Mouse (Mus musculus): ENCODE data around the gene Mroh2a.

DNA sequence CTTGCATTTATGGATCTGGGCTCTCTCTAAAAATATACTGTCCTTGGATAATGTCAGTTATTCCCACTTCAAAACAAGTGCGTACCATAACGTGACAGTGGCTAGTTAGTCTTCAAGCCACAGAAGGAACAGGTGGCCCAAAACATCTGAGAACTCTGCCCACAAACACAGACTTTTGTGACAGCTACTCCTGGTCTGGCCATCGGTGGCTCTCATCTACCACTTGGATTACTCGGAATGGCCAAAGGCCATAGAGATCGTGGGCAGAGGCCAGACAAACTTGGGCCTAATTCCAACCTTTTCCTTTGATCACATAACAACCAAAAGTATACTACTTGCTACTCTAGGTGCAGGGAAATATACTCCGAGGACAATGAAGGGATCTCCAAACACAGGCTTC is 41.3 kb downstream of the Mroh2a start:
- TF ChIP-seq POLR2A (IDR thresholded peaks at IDR 0.05; ENCODE audit: low read depth, low read length) (no peak), CTCF (IDR thresholded peaks at IDR 0.05; ENCODE audit: extremely low read depth, insufficient read depth, insufficient read length, insufficient replicate concordance) (no peak)
